Mouse (Mus musculus): ENCODE results near the gene Pfkl.
"Not testable (repeated sequence)": the region's sequence is repeated elsewhere in the genome, so short reads cannot be mapped to it uniquely, and the experiment has no call there.

The Pfkl gene

DNA sequence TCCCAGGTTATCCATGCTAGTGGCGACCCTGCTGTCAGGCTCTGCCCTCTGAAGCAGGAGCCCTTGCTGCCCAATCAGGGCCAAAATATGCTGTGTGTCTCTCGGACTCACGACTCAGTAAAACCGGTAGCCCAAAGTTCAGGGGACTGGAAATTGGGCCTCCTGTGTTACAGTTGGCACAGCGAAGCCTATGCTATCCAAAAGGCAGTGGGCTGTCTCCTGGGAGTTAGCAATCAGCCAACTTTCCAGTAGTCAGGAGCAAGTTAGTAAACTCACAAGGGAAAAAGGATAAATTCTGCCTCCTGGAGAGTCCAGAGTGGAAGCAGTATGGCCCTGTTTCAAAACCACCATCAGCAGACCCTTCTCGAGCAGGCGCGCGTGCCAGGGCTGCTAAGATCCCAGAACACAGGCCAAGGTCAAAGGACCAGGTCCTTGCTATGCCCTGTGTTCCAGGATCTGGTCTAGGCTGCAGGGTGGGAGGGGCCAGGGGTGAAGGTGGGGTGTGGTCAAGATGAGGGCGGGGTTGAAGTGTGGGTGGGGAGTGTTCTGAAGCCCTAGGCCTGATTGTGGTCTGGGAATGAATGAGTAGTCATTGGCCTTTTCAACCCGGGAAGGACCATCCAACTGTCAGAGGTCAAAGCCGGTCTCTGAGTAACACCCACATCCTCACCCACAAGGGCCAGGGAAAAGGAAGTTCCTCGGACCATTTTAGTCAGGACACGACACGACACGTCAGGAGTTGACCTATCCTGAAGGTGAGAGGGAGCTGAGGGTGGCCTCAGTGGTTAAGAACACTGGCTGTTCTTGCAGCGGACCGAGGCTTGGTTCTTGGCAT is 3.0 kb upstream of the Pfkl start:
- peak; percentile 63 for DNase-seq (ENCODE audit: low read depth, low spot score)

DNA sequence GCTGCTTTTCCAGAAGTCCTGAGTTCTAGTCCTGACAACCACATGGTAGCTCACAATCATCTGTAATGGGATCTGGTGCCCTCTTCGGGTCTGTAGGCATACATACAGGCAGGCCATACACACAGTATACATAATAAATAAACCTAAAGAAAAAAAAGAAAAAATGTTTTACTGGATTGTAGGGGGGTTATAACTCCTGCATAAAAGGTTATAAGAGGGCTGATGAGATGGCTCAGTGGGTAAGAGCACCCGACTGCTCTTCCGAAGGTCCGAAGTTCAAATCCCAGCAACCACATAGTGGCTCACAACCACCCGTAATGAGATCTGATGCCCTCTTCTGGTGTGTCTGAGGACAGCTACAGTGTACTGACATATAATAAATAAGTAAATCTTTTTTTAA is 1.2 kb upstream of the Pfkl start:
- not testable (repeated sequence) for DNase-seq (ENCODE audit: low read depth, low spot score)

DNA sequence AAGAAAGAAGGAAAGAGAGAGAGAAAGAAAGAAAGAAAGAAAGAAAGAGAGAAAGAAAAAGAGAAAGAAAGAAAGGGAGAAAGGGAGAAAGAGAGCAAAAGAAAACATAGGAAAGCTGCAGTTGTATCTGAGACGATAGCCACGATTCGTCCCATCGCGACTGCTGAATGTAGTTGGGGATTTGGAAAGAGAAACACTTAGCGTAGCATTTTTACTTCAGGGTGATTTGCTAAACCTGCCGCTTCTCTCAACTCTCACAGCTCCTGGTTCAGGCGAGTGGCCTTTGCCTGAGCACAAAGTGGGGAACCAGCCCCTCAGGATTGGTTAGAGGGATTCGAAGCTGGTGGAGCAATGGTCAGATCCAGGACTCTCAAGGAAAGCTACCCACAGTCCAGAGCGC is 452 bp upstream of the Pfkl start:
- DNase-seq (ENCODE audit: low read depth, low spot score): no peak

DNA sequence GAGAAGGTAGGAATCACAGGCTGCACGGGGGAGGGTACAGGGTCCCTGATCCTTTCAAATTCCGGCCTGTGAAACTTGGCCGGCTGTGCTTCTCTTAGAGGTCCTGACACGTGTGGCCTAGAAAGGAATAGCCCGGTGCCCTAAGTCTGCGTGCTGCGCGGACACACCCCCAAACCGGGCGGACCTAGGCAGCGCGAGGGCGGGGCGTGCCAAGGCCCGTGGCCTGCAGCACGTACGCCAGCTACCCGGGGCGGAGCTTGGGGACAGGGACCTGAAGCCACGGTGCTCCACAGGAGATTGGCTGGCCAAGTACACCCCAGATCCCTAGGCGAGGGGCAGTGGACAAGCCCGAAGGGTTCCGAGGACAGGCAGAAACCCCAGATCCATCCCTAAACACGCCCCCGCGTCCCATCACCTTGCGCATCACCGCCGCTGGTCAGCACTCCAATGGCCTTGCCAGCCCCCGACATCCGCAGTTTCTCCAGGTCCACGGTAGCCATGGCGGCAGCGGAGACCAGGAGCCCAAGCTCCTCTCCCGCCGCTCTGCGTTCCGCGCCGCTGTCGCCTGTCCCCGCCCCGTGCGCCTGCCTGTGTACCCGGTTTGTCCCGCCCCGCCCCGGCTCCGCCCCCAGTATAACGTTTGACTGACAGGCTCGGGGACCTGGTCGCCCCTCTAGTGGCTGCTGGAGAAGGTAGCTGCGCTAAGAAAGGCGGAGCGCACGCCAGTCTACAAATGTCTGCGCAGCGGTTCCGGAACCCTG is 519 bp downstream of the Pfkl start:
- peak; percentile 97 for DNase-seq (ENCODE audit: low read depth, low spot score)

DNA sequence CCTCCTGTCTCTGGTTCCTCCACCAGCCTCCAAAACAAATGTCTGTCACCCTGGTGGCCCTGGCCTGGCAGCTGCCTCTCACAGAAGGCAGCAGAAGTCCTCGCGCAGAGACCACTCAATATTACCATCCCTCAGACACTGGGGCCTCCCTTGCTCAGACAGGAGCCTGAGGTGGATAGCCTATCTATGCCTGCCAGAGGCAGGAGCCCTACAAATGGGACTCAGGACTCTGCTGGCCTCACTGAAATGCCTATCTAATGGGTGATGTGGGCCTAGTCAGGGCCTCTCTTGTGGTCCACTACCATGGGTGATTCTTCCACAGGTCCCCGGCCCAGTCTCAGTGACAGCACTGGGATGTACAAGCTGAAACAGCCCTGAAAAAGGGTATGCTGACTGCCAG is 1.7 kb downstream of the Pfkl start:
- no peak for DNase-seq (ENCODE audit: low read depth, low spot score)

DNA sequence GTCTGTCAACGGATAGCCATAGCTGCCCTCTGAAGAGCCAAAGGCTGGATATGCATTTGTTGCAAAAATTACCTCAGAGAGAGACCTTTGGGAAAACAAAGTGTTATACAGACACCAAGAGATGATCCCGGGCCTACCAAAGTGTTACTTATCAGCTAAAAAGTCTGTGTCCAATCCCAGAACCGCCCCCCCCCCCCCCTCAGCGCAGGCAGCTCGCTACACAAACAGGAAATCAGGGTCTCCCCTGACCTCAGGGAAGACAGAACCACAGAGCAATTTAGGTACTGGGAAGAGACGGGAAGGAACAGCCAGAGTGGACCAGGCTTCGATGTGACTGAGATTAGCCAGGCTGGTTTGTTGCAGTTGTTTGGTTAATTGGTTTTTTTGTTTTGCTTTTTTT is 2.7 kb downstream of the Pfkl start:
- no peak for DNase-seq (ENCODE audit: low read depth, low spot score)

DNA sequence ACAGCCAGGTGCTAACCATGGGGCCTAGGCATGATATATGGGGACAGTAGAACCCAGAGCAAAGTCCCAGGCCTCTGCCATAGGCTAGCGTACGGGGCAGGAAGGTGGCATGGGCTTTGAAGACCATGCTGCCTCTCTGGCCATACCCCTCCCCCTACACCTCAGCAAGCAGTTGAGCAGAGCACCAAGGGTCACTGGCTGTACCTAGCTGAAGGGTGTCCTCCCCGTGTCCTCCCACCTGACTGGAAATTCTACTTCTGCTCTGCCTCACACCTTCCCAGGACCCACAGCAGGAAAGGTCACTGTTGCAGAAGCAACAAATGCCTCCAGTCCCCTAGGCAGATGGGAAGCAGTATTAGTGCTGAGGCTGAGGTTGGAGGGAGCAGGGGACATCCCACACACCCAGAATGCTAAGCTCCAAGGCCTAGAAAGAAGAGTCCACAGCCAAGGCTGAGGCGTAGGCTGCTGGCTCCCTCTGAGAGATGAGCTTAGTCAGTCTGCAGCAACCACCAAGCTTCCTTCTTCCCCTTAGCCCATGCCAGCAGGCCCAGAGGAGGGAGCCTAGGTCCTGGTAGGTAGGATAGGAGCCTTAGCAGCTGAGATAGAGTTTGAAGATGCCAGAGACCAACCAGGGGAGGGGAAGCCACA is 4.0 kb downstream of the Pfkl start:
- no peak for DNase-seq (ENCODE audit: low read depth, low spot score)

DNA sequence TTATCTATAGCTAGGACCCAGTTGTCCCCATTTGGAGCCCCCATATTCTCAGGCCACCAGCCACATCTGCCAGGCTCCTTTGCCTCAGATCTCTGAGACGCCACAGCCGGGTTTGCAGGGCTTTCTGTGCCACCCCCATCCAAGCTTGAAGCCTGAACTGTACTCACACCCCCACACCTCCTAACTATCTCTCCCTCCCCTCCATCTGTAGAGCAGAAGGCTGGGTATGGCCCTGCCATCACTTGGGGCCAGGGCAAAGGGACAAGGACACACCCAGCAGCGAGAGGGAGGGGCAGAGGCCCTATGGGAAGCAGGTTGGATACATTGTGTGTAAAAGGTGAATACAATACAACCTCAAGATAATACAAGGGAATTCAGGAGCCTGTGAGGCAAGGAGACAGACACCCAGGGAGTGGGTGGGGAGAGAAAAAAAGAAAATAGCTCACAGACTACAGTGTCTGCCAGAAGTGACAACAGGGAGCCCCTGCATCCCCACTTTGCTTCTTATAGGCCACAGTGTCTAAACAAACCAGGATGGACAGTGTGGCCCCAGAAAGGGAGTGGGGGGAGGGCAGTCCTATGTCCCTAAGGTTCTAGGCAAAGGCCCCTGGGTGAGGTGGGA is 5.3 kb downstream of the Pfkl start:
- no peak for DNase-seq (ENCODE audit: low read depth, low spot score)

DNA sequence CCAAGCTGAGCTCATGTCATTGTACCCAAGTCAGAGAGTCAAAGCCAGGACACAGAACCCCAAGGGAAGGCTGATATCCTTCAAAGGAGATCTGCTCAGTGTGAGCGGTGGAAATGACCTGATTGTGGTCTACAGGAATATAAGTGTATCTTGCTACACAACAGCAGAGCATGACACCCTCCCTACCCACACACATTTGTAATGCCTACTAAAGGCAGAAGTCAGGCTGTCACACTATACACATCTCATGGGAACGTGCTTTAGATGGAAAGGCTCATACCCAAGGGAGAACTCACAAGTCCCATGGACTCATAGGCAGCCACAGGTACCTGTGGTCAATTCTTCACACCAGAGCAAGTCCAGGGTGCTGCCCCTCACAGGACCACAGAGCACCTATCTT is 7.6 kb downstream of the Pfkl start:
- no peak for DNase-seq (ENCODE audit: low read depth, low spot score)

DNA sequence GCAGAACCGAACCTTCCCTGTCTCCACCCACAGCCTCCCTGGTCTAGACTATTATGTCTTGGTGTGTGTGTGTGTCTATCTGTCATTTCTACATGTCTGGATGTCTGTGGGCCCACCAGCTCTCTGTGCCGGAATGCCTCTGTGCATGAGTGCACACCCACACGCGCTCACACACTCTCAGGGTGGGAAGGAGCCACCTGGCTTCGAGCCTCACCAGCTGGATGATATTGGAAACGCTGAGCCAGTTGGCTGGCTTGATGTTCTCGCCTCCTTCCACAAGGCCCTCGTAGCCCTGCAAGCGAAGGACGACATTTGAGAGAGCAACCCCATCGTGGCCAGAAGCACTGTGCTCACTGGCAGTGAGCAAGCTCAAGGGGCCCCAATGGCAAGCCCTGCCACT is 8.1 kb downstream of the Pfkl start:
- no peak for DNase-seq (ENCODE audit: low read depth, low spot score)

DNA sequence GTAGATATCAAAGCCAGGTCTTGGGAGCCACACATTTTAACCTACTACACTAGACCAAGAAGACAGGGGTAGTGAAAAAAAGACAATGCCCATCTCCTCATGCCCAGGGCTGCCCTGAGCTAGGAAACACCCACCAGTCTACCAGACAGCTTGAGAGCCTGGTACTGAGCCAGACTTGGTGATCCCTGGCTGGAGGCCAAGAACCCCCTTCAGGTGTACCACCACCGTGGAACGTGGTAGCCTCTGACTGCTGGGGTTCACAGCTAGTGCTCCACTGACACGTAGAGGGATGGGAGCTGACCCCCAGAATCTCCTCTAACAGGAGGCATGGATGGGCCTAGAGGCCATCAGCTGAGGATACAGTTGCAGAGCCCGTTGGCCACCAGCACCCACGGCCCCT is 9.7 kb downstream of the Pfkl start:
- DNase-seq (ENCODE audit: low read depth, low spot score): no peak

DNA sequence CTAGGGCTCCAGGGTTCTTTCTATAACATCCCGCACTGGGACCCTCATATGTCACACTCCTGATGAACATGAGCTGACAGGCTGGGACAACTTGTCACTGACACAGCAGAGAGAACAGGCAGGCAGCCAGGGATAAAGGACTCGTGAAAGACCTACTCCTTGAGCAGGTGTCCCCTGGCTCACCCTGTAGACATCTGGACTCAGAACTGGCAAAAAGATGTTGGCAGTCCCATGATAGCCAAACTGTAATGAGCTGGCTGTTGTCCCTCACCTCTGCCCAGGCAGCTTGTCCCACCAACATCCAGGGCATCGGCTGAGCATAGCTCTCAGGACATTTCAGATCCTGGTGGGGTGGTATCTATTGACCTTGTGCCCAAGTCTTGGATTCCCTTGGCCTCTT is 14.2 kb downstream of the Pfkl start:
- DNase-seq (ENCODE audit: low read depth, low spot score): no peak

DNA sequence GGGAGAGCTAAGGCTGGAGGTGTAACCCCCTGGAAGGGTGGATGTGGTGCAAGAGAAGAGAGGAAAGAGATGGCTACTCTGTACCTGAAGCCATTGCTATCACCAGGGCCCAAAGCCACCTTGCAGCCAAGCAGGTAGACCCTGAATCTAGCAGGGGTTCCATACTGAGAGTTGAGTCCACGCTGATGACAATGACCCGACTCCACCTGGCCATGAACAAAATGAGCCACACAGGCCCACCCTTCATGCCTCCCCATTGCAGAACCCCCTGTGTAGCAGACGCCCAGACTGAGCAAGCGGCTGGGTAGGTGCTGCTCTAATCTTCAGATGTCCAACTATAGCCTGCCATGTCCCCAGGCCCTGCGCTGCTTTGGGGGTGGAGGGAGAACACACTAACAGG is 24.1 kb downstream of the Pfkl start:
- no peak for DNase-seq (ENCODE audit: low read depth, low spot score)

DNA sequence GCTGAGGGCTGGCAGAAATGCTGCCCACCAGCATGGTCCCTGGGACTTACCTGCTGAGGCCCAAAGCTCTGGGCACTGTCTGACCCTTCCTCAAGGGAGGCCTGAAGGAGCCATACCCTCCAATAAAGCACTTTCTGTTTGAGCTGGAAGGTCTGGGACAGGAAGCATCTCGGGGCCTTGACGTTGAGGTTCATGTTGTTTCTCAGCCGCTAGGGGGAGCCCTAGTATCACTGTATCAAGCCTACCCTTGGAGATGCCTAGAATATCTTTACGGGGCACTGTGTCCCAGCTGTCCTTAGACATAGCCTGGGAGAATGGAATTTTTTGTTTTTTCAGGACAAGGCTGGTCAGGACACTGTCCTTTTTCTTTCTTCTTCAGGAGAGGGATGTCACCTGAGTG is 25.2 kb downstream of the Pfkl start:
- DNase-seq (ENCODE audit: low read depth, low spot score): peak; percentile 85

DNA sequence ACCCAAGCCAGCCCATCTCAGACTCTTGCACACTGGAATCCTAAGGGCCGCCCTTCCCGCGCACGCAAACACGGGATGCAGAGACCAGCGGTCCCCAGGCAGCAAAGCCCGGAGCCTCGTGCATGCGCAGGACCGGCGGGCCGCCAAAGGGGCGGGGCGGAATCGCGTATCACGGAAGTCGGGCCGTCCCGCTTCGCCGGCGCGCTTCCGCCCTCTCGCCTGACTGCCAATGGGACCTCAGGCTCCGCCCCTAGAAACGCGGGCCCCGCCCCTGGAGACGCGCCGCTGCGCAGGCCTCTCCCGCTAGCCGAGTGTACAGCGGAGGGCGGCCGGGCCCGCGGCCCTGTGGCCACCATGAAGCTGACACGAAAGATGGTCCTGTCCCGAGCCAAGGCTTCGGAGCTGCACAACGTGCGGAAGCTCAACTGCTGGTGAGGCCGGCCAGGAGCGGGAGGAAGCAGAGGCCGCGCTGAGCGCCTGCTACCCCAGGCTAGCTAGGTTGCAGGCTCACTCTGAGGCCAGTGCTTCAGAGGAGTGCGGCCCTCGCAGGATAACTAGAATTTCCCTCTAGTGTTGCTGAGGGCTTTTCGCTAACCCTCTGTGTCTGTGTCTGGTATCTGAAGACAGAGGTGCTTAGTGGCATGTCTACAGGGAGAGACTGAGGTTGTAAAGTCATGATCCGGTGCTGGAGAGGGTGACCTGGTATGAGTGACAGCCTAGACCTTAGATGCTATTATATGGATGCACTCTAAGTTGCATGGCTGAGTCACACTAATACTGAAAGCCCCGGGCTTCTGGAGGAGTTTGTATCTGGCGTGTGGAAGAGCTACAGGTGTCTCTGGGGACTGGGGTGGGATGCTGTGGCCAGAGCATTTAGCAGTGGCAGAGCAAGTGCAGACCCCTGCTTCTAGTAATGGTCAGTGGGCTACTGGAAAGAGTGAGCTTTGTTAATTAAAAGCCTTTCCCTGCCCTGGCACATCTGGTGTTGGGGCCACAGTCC is 31.2 kb downstream of the Pfkl start, which contains the start of gene 1810043G02Rik:
Gene 1810043G02Rik, plus strand, starts transcription at position 174 of the 1,000 bp plus-strand sequence.
- DNase-seq (ENCODE audit: low read depth, low spot score): peak; percentile 94

DNA sequence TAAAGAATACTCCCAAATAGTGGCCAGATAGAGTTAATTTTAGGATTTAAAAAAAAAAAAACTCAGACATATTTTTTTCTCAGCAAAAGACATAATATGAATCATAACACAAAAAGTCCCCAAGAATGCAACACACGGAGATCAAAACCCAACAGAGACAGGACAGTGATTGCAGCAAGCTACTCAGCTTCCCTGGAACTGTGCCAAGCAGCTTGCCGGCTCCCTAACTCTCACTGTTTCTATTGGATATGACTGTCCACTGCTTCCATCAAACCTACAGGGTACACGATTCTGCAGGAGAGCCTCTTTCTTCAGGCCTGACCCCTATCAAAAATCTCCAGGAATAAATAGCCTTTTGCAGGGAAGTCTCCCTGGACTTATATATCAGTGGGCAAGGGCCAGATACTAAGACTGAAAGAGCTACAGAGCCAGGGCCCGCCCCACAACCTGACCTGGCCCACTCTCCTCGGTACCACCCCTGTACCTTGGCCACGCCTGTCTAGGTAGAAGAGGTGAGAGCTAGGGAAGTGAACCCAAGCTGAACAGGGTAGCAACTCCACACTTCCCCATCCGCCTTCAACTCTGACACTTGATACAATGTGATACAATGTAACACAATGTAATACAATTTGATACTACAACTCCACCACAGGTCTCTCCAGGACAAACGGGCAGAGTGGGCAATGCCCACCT is 33.3 kb downstream of the Pfkl start:
- no peak for DNase-seq (ENCODE audit: low read depth, low spot score)

DNA sequence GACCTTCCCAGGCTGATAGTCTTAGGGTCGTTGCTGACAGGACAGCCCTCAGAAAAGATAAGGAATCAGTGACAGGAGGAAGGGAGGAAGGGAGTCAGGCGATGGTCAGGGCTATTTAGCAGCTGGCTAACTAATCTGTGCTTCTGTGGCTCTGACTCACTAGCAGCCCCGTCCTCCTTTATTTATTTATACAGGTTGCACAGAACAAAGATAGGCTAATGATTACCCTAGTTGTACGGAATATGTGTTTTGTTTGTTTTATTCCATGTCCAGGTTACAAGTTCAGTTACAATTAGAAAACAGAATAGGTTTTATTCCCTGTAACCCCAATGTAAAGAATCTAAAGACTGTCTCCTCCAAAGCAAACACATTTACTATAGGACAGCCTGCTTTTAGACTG is 34.2 kb downstream of the Pfkl start:
- DNase-seq (ENCODE audit: low read depth, low spot score): no peak

DNA sequence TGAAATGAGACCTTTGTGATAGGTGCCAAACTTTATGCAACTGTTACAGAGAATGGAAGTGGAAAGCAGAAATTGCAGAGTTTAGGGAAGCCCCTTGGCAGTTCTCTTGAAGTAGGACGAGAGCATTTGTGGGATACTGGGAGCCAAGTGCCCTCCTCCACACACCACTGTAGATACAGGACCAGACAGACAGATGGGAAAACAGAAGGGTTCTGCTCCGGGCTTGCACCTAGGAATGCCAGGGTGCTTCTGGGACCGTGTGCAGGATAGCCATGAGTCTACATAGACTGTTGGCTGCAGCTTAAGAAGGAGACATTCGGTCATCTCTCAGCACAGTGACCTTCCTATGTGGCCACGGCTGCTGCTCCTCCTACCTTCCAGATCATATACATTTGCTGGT is 35.1 kb downstream of the Pfkl start:
- DNase-seq (ENCODE audit: low read depth, low spot score): no peak

DNA sequence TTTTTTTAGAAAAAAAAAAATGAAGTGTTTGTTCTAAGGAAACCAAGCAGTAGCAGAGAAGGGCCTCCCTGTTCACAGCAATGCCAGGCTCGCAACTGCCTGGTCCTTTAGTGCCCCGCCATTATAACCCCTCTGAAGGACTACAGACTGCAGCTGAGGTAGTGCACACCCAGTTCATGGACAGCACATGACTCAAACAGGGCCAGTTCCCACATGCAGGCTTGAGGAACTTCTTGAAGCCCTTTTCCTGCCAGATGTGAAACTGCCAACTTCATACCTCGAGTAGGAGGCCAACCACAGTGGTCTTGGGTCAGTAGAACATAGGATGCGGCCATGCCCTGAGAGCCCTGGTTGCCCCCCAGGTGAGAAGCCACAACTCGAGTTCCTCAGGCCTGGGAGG is 35.6 kb downstream of the Pfkl start:
- DNase-seq (ENCODE audit: low read depth, low spot score): no peak
